Mouse (Mus musculus): ENCODE results near the gene BC035947. TPM values are rescaled to one million over a fixed set of nuclear protein-coding genes. Genes with fewer than 3 reads are reported as not detected.

The BC035947 gene
- polyA plus RNA-seq, 1 experiment from 2014 or later = 0.15 TPM

- H3K4me3 ChIP-seq = peak overlapping the region; percentile 98
- H3K4me1 ChIP-seq = peaks cover 15% of the 10 kb centered on the region; the same call in 1 of the 2 replicates
- H3K27me3 ChIP-seq (ENCODE audit: insufficient read depth, poor library complexity, severe bottlenecking) = no peaks in the 10 kb centered on the region
- no peaks in the 10 kb centered on the region for H3K9me3 ChIP-seq
- peak overlapping the region; percentile 95 for H3K27ac ChIP-seq
- no peaks in the 10 kb centered on the region for H3K36me3 ChIP-seq
- DNase-seq (ENCODE audit: low spot score) = no peak
- WGBS = under 1% methylated on average over 28 of the region's 28 CpGs
Observed at GRCm38 (mm10) chr1:78488427-78488751, 23.6 kb downstream of the BC035947 start.

DNA sequence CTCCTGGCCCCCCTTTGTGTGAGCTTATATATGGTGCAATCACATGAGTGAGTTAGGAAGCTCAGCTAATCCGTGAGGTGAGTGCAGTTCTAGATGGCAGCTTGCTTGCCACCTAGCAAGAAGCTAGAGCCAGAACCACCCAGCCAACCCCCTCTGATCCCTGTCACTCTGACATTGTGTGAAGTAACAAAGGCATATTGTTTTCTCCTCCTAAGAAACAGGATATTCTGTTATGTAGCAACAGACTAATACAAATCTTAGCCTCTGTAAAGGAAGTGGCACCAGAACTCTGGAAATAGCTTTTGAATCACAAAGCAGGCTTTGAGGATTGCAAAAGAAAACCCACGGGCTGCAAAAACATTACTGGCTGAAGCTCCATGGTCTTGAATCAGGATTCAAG lies 27.6 kb downstream of the BC035947 start:
- peaks cover 17% of the 10 kb centered on the region for H3K36me3 ChIP-seq
- peaks cover 8% of the 10 kb centered on the region; the same call in 1 of the 2 replicates for H3K4me1 ChIP-seq
- H3K9me3 ChIP-seq = no peaks in the 10 kb centered on the region
- no peak overlapping the region for H3K27ac ChIP-seq
- no peak for DNase-seq (ENCODE audit: low spot score)
- H3K4me3 ChIP-seq = no peak overlapping the region
- no peaks in the 10 kb centered on the region for H3K27me3 ChIP-seq (ENCODE audit: insufficient read depth, poor library complexity, severe bottlenecking)
- WGBS = 70% methylated on average over 2 of the region's 2 CpGs

DNA sequence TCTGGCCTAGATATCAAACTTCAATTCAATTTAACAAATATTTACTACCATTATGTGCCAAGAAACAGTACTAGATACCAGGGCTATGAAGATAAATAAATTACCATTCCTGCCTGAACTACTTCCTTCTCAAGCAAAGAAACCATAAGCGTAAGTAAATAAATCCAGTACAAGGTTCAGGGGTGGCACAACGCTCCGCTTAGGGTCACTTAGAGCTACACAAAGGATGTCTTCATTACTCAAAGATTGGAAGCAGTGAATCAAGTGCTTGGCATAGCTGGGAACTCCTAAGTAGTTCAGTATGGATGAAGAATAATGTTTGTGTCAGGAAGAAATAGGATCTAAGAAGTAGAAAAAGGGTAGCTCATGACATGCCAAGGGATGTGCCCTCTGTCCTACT lies 28.5 kb downstream of the BC035947 start:
- no peak overlapping the region for H3K4me3 ChIP-seq
- H3K36me3 ChIP-seq = peaks cover 22% of the 10 kb centered on the region
- peaks cover 8% of the 10 kb centered on the region; the same call in 1 of the 2 replicates for H3K4me1 ChIP-seq
- H3K9me3 ChIP-seq = no peaks in the 10 kb centered on the region
- H3K27ac ChIP-seq = no peak overlapping the region
- no peak for DNase-seq (ENCODE audit: low spot score)
- H3K27me3 ChIP-seq (ENCODE audit: insufficient read depth, poor library complexity, severe bottlenecking) = no peaks in the 10 kb centered on the region
- WGBS = 92% methylated on average over 3 of the region's 3 CpGs

- DNase-seq (ENCODE audit: low spot score) = no peak
- Histone ChIP-seq H3K27ac (no peak overlapping the region), H3K4me3 (no peak overlapping the region), H3K27me3 (ENCODE audit: insufficient read depth, poor library complexity, severe bottlenecking) (no peaks in the 10 kb centered on the region), H3K36me3 (peaks cover 70% of the 10 kb centered on the region), H3K9me3 (no peaks in the 10 kb centered on the region), H3K4me1 (no peaks in the 10 kb centered on the region)
- 82% methylated on average over 5 of the region's 5 CpGs for WGBS
Observed at GRCm38 (mm10) chr1:78472441-78472840, 39.5 kb downstream of the BC035947 start.

- Histone ChIP-seq H3K36me3 (peaks cover 62% of the 10 kb centered on the region), H3K4me3 (no peak overlapping the region), H3K27ac (no peak overlapping the region), H3K4me1 (no peaks in the 10 kb centered on the region), H3K27me3 (ENCODE audit: insufficient read depth, poor library complexity, severe bottlenecking) (no peaks in the 10 kb centered on the region), H3K9me3 (no peaks in the 10 kb centered on the region)
- no peak for DNase-seq (ENCODE audit: low spot score)
- 46% methylated on average over 7 of the region's 7 CpGs for WGBS
Observed at GRCm38 (mm10) chr1:78454659-78455058, 57.3 kb downstream of the BC035947 start.

DNA sequence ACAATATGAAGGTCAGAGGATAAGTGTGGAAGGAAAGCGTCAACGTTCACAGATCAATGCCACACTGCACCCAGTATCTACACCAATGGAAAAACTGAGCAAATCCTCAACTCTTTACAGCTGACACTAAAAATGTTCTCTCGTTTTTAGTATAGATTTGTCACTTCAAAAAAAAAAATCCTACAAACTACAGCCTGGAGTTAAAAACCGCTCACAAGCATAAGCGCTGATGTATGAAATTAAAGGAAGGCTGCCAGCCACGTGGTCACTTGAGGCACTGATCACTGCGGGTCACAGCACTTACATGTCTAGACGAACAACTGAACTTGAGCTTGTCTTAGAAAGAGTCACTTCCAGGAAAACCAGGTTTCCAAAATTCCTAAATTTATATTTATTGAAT lies 58.1 kb downstream of the BC035947 start:
- no peak for DNase-seq (ENCODE audit: low spot score)
- WGBS = 94% methylated on average over 8 of the region's 8 CpGs
- Histone ChIP-seq H3K36me3 (peaks cover 57% of the 10 kb centered on the region), H3K27me3 (ENCODE audit: insufficient read depth, poor library complexity, severe bottlenecking) (no peaks in the 10 kb centered on the region), H3K9me3 (no peaks in the 10 kb centered on the region), H3K27ac (no peak overlapping the region), H3K4me1 (no peaks in the 10 kb centered on the region), H3K4me3 (no peak overlapping the region)

GRCm38 (mm10) chr1:78452544-78452943 lies 59.4 kb downstream of the BC035947 start:
- H3K4me3 ChIP-seq = no peak overlapping the region
- H3K27me3 ChIP-seq (ENCODE audit: insufficient read depth, poor library complexity, severe bottlenecking) = no peaks in the 10 kb centered on the region
- WGBS = 87% methylated on average over 6 of the region's 6 CpGs
- peaks cover 55% of the 10 kb centered on the region for H3K36me3 ChIP-seq
- H3K27ac ChIP-seq = no peak overlapping the region
- no peak for DNase-seq (ENCODE audit: low spot score)
- no peaks in the 10 kb centered on the region for H3K4me1 ChIP-seq
- no peaks in the 10 kb centered on the region for H3K9me3 ChIP-seq

DNA sequence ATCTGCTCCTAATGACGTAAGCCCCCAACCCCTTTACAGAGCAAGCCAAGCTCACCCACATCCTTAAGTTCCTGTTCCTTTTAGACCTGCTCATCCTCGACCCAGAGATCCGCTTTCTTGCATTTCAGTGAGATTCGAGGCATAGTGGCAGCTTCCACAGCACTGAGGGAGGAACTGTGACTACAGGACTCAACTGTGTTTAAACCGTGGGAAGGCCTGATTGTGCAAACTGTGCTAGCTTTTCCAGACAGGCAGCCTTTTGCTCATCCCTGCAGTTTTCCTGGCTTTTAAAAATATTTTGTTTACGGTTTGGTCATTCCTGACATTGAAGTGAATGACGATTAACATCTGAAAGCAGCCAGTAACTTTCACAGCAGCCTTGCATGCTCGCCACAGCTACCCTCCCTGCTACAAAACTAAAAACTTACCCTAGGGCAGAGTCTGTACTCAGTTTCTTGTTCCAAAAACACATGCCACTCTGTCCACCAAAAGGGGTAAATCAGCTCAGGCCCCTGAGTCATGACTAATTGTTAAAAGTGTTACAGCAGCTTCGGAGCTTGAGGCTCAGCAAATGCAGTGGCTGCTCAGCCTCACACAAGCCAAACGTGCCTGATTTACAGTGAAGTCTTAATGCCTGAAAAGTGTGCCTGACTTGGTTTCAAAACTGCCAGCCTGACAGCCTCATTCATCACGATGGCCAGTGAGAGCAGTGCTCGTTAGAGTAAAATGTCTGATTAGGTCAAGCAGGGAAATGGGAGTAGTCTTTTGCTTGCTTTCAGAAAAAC lies 60.7 kb downstream of the BC035947 start:
- DNase-seq (ENCODE audit: low spot score) = peak; percentile 39
- H3K36me3 ChIP-seq = peaks cover 55% of the 10 kb centered on the region
- H3K4me3 ChIP-seq = no peak overlapping the region

DNA sequence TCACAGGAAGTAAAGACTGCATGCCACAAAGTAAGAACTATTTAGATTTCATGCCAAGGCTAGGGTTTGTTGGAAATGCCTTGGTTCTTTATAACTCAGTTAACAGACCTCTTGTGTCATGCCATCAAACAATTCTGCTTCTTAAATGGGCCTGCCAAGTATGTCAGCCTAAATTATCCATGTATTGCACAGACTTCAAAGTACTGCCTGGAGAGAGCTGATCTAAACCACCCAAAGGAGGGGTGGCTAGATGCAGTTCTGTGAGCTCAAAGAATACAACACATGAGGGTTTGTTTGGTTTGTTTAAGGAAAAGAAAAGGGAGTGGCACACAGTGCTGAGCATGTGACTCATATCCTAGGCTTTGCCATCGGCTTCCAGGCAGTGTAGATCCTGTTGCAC lies 63.9 kb downstream of the BC035947 start:
- no peaks in the 10 kb centered on the region for H3K27me3 ChIP-seq (ENCODE audit: insufficient read depth, poor library complexity, severe bottlenecking)
- H3K27ac ChIP-seq = no peak overlapping the region
- 70% methylated on average over 1 of the region's 1 CpGs for WGBS
- H3K9me3 ChIP-seq = no peaks in the 10 kb centered on the region
- DNase-seq (ENCODE audit: low spot score) = no peak
- H3K4me3 ChIP-seq = no peak overlapping the region
- H3K36me3 ChIP-seq = peaks cover 58% of the 10 kb centered on the region
- no peaks in the 10 kb centered on the region for H3K4me1 ChIP-seq

More for the DNA sequence above, 60.7 kb downstream of the BC035947 start:
- H3K9me3 ChIP-seq = no peaks in the 10 kb centered on the region
- H3K4me1 ChIP-seq = no peaks in the 10 kb centered on the region
- H3K27me3 ChIP-seq (ENCODE audit: insufficient read depth, poor library complexity, severe bottlenecking) = no peaks in the 10 kb centered on the region
- WGBS = 79% methylated on average over 12 of the region's 12 CpGs
- H3K27ac ChIP-seq = no peak overlapping the region

Other genes starting within 250 kb of the BC035947 start
- 0.11 and 0.65 TPM in 2 replicates for gene Sgpp2, start 201.8 kb downstream of the BC035947 start, polyA plus RNA-seq (2016; fragmentation: Nextera tagmentation; extraction: Ambion mirVana)
- gene Farsb, start 23.3 kb downstream of the BC035947 start, polyA plus RNA-seq (2016; fragmentation: Nextera tagmentation; extraction: Ambion mirVana) = 122 and 133 TPM in 2 replicates
- 0.22 TPM in 1 of 2 replicates, not detected in the other for gene Mogat1, start 1.2 kb downstream of the BC035947 start, polyA plus RNA-seq (2016; fragmentation: Nextera tagmentation; extraction: Ambion mirVana)
- gene Acsl3, start 145.7 kb upstream of the BC035947 start, polyA plus RNA-seq (2016; fragmentation: Nextera tagmentation; extraction: Ambion mirVana) = 56.7 and 61.8 TPM in 2 replicates
- gene Utp14b, start 145.9 kb upstream of the BC035947 start, polyA plus RNA-seq (2016; fragmentation: Nextera tagmentation; extraction: Ambion mirVana) = 2.7 and 3.1 TPM in 2 replicates